Mouse (Mus musculus) C3H10T1/2 (cell line): ENCODE results near the gene Tbc1d8b. TPM values are rescaled to one million over a fixed set of nuclear protein-coding genes. Genes with fewer than 3 reads are reported as not detected.

Experiments
- polyA plus RNA-seq, 2 experiments: library from polyadenylated mRNA; unstranded; fragments of >200 nt; fragmentation: generic; extraction: Trizol; gene quantifications; one replicate each; pipeline ENCODE4 v1.2.1; 2012; ENCODE audit warnings: missing spikeins in 2 of 2

Gene Tbc1d8b
- 1 to 10 TPM in 1 of 2 experiments, under 1 TPM in 1; 0.11 to 1.4 TPM for polyA plus RNA-seq

GRCm38 (mm10) chrX:139684775-139685695 is at the start of gene Tbc1d8b:
Gene Tbc1d8b, plus strand, starts transcription at chrX:139684996.

DNA sequence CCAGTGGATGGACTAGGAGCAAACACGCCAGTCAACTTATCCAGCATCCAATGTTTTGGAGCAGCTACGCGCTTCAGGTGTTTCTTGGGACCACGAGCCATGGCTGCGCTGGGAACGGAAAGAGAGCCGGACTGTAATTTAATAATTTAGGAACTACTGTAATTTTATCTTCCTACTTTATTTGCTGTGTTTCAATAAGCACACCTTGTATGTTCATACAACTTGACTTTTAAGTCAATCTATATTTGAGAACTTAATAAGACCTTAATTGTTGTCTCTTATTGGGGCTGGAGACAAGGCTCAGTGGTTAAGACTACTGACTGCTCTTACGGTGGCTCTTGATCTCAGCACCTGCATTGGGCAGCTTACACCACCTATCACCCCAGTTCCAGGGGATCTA is 29.6 kb downstream of the Tbc1d8b start, which contains the start of gene Gm15013:
Gene Gm15013 (minus strand): TSS at position 101 of the 400 bp plus-strand sequence.

DNA sequence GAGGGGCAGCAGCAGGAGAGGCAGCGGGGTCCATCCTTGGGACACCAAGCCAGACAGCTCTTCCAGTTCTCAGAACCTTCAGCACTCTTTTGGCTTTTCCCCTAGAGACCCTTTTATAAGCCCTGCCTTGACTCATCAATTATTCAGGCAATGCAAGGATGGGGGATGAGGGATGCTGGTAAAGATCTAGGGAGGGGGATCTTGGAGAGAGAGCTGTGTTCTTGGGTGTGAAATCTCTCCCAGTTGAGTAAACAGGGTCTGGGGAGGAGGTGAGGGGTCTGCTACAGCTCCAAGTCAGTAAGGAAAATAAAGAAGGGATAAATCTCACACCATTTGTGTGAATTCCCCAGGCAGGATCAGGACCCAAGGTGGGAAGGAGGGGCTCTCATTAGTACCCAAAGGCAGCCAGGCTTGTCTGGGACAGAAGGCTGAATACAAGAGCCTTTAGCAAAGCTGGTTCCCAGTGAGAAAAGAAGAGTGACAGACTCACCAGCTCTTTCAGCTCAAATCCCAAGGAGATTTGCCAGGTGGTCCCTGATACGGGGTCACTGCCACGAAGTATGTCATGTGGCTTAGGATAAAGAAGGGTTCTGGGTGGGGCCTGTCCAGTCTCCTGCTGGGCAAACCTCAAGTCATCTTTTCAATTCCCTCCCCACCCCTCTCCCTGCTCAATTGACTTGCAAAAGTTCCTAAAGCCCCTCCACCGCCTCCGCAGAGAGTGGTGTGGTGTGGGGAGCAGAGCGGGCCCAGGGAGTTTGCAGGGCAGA is 97.7 kb downstream of the Tbc1d8b start, which contains the start of gene Ripply1:
Gene Ripply1 (minus strand): TSS at position 76 of the 767 bp plus-strand sequence.

DNA sequence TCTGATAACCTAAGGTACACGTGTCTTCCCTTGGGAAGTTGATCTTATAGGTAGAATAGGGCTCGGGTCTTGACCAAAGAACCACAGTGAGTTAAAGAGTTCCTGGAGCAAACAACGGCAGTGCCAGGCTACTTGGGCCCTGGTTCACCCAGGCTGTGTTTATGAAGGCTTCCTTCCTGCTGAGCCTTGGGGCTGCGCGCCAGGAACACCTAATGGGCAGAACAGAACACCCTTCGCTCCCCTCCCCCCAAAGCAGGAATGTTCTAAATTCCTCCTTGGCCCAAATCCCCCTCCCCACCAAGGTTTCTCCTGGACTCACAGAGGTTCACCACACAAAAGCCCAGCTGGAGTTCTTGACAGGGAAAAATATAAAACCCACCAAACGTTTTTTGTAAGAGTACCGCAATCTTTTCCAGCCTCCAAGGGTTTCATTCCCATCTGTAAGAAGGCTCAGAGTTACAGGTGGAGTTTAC is 115.6 kb downstream of the Tbc1d8b start, which contains the start of gene Cldn2:
Gene Cldn2 (plus strand): TSS at position 423 of the 473 bp plus-strand sequence.

Other genes starting within 250 kb of the Tbc1d8b start
- under 1 TPM; 0.04 to 0.06 TPM for gene D330045A20Rik, start 204.6 kb upstream of the Tbc1d8b start, polyA plus RNA-seq
- 1 to 10 TPM in 1 of 2 experiments, under 1 TPM in 1; 0.11 to 1.4 TPM for gene Rnf128, start 121.7 kb upstream of the Tbc1d8b start, polyA plus RNA-seq
- under 1 TPM; 0.08 to 0.09 TPM for gene Gm15013, start 29.5 kb downstream of the Tbc1d8b start, polyA plus RNA-seq
- gene Ripply1, start 97.4 kb downstream of the Tbc1d8b start, polyA plus RNA-seq: 1 to 10 TPM in 1 of 2 experiments, under 1 TPM in 1; 0.21 to 1.9 TPM
- under 1 TPM in 1 of 2 experiments, not detected in 1; 0.12 TPM for gene Cldn2, start 115.8 kb downstream of the Tbc1d8b start, polyA plus RNA-seq
- 1 to 10 TPM in 1 of 2 experiments, under 1 TPM in 1; 0.98 to 6.2 TPM for gene Morc4, start 186.7 kb downstream of the Tbc1d8b start, polyA plus RNA-seq